Mouse (Mus musculus) ES-Bruce4 (cell line): ENCODE measurements around the gene Tmf1. TPM values are rescaled to one million over a fixed set of nuclear protein-coding genes. Genes with fewer than 3 reads are reported as not detected.

Source experiments
- H3K27ac ChIP-seq: 2 replicates; pipeline ENCODE4 v1.5.1; 2012; ENCODE audit warnings: low read length, inconsistent platforms; ENCODE audit not compliant: insufficient read depth
- H3K27me3 ChIP-seq: 2 replicates; pipeline ENCODE4 v1.6.1; 2012; ENCODE audit warnings: mild to moderate bottlenecking, low read length, inconsistent platforms; ENCODE audit not compliant: control insufficient read depth, poor library complexity, insufficient read depth, severe bottlenecking
- H3K36me3 ChIP-seq: 2 replicates; pipeline ENCODE4 v1.6.1; 2012; ENCODE audit warnings: inconsistent platforms, mild to moderate bottlenecking, low read length, moderate library complexity; ENCODE audit not compliant: control insufficient read depth, poor library complexity, insufficient read depth, severe bottlenecking
- H3K4me1 ChIP-seq: one replicate; pipeline ENCODE4 v1.8.1; 2011; ENCODE audit warnings: low read length; ENCODE audit not compliant: control insufficient read depth, insufficient read depth
- H3K4me3 ChIP-seq: 2 replicates; pipeline ENCODE4 v1.5.1; 2011; ENCODE audit warnings: low read depth, mild to moderate bottlenecking, low read length
- H3K9ac ChIP-seq: 2 replicates; pipeline ENCODE4 v1.6.1; 2012; ENCODE audit warnings: low read depth, mild to moderate bottlenecking, inconsistent platforms; ENCODE audit not compliant: poor library complexity, severe bottlenecking
- H3K9me3 ChIP-seq: replicated peaks from 2 replicates; pipeline ENCODE4 v1.6.1; 2012; ENCODE audit warnings: mild to moderate bottlenecking, low read length, inconsistent platforms; ENCODE audit not compliant: control insufficient read depth, poor library complexity, insufficient read depth, severe bottlenecking
- CTCF ChIP-seq: IDR thresholded peaks from one replicate; pipeline ENCODE4 v1.8.1; 2011; ENCODE audit warnings: low read depth, low read length
- EP300 ChIP-seq: IDR thresholded peaks from 2 replicates; pipeline ENCODE4 v1.6.1; 2011; ENCODE audit warnings: low read depth, low read length; ENCODE audit not compliant: insufficient read depth
- POLR2A ChIP-seq: IDR thresholded peaks from one replicate; pipeline ENCODE4 v1.8.1; 2011; ENCODE audit warnings: low read length; ENCODE audit not compliant: insufficient read depth
- polyA plus RNA-seq: library from polyadenylated mRNA; stranded (reverse); fragments of >200 nt; gene quantifications from 2 replicates; pipeline ENCODE4 v1.2.4, GENCODE M21; 2011; ENCODE audit warnings: low read depth; ENCODE audit not compliant: missing spikeins, insufficient read depth, insufficient read length

The Tmf1 gene
- polyA plus RNA-seq, 1 experiment: 52.4 TPM

- H3K9me3 ChIP-seq: no peaks in the 10 kb centered on the region
- H3K4me1 ChIP-seq: no peaks in the 10 kb centered on the region
- no peak overlapping the region for H3K9ac ChIP-seq
- no peak overlapping the region for H3K4me3 ChIP-seq
- no peak overlapping the region for H3K27ac ChIP-seq
- no peak for TF ChIP-seq CTCF
- TF ChIP-seq POLR2A: no peak
- TF ChIP-seq EP300: no peak
- H3K36me3 ChIP-seq: no peaks in the 10 kb centered on the region
- no peaks in the 10 kb centered on the region for H3K27me3 ChIP-seq
These were observed 44.1 kb upstream of the Tmf1 start for GRCm38 (mm10) chr6:97222931-97223467.

GRCm38 (mm10) chr6:97222321-97222720 is 43.4 kb upstream of the Tmf1 start:
- H3K9ac ChIP-seq: no peak overlapping the region
- no peaks in the 10 kb centered on the region for H3K9me3 ChIP-seq
- H3K27me3 ChIP-seq: no peaks in the 10 kb centered on the region
- H3K36me3 ChIP-seq: no peaks in the 10 kb centered on the region
- no peaks in the 10 kb centered on the region for H3K4me1 ChIP-seq
- no peak overlapping the region for H3K27ac ChIP-seq
- TF ChIP-seq CTCF (no peak), EP300 (no peak), POLR2A (no peak)
- no peak overlapping the region for H3K4me3 ChIP-seq

GRCm38 (mm10) chr6:97221205-97222025 is 42.5 kb upstream of the Tmf1 start:
- H3K27me3 ChIP-seq: no peaks in the 10 kb centered on the region
- no peak overlapping the region for H3K9ac ChIP-seq
- no peaks in the 10 kb centered on the region for H3K36me3 ChIP-seq
- no peak overlapping the region for H3K27ac ChIP-seq
- no peaks in the 10 kb centered on the region for H3K9me3 ChIP-seq
- no peak overlapping the region for H3K4me3 ChIP-seq
- no peak for TF ChIP-seq EP300
- no peak for TF ChIP-seq POLR2A
- no peak for TF ChIP-seq CTCF
- no peaks in the 10 kb centered on the region for H3K4me1 ChIP-seq

GRCm38 (mm10) chr6:97220672-97221071 is 41.8 kb upstream of the Tmf1 start:
- H3K4me1 ChIP-seq: no peaks in the 10 kb centered on the region
- no peak overlapping the region for H3K9ac ChIP-seq
- H3K9me3 ChIP-seq: no peaks in the 10 kb centered on the region
- no peak overlapping the region for H3K4me3 ChIP-seq
- no peak for TF ChIP-seq CTCF
- no peak for TF ChIP-seq POLR2A
- no peak for TF ChIP-seq EP300
- H3K27me3 ChIP-seq: no peaks in the 10 kb centered on the region
- H3K36me3 ChIP-seq: no peaks in the 10 kb centered on the region
- no peak overlapping the region for H3K27ac ChIP-seq

- Histone ChIP-seq H3K4me3 (no peak overlapping the region), H3K9me3 (no peaks in the 10 kb centered on the region; the same call in 1 of the 2 replicates), H3K27me3 (no peaks in the 10 kb centered on the region), H3K4me1 (no peaks in the 10 kb centered on the region), H3K36me3 (no peaks in the 10 kb centered on the region), H3K27ac (no peak overlapping the region), H3K9ac (no peak overlapping the region)
- no peak for TF ChIP-seq EP300
- TF ChIP-seq CTCF: no peak
These were observed 37.4 kb upstream of the Tmf1 start for GRCm38 (mm10) chr6:97216154-97216821.

- Histone ChIP-seq H3K27ac (no peak overlapping the region), H3K27me3 (no peaks in the 10 kb centered on the region), H3K9me3 (no peaks in the 10 kb centered on the region; the same call in 1 of the 2 replicates), H3K36me3 (no peaks in the 10 kb centered on the region), H3K4me3 (peak overlapping the region; percentile 39), H3K4me1 (no peaks in the 10 kb centered on the region), H3K9ac (peak overlapping the region; percentile 70; the same call in 1 of the 2 replicates)
- TF ChIP-seq EP300 (no peak), POLR2A (no peak), CTCF (no peak)
These were observed 33.1 kb upstream of the Tmf1 start for GRCm38 (mm10) chr6:97211981-97212380.
